Mouse (Mus musculus) natural killer cell, adult 2 months (primary cell): ENCODE results near the gene Dusp10.

Experiments used
- DNase-seq, 2 experiments: peaks; one replicate each; pipeline ENCODE4 v3.0.0; 2022; ENCODE audit warnings: low spot score in 2 of 2

Gene Dusp10

GRCm38 (mm10) chr1:184053711-184054110 is 40.6 kb downstream of the Dusp10 start:
- no peak for DNase-seq

DNA sequence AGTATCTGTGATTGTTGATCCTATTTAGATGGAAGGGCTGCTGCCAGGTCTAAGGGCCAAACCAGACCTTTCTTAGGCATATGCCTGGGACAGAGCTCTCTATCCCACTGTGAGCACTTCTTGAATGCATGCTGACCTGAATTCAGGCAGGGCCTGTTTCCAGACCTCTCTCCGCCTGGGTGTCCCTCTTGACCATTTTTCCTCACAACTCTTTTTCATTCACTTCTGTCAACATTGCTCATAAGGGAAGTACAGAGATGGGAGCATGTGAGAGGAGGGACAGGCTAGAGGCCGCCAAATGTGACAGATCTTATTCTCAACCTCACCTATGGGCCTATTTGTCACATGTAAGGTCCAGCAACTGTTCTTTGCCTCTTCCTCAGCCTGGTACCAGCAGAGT is 41.1 kb downstream of the Dusp10 start:
- DNase-seq = no peak

DNA sequence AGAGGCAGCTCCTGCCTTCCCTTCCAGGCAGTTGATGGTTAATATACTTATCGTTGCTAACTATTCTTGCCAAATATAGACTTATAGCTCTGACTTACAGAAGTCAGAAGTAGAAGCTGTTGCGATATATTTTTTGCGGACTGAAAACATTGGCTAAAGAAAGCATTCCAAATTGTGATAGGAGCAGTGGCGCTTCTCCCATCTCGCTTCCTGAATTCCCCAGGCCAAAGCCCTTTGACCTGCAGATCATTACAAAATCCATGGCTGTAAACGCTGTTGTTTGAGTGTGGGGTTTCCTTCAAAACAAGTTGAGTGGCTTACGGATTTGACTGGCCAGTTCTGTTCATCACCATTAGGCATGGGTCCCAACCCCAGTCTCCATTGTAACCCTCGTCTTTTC is 45.1 kb downstream of the Dusp10 start:
- DNase-seq = no peak

DNA sequence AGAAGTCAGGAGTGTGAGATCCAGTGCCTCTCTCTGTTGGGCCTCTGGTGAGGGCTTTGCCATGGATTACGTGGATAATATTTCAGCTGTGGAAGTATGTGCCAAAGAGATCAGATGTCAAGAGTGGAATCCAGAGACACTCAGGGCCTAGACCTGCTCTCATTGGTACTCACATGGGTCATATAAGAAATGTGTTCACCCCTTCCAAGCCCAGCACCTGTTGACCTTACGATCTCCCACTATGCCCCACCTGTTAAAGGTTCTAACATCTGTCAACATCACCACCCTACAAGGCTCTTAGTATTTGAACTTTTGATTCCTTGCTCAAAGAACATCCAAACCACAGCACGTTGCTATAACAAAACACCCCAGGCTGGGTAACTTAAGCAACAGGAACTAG is 46.7 kb downstream of the Dusp10 start:
- DNase-seq = no peak

- DNase-seq = no peak
Measured at GRCm38 (mm10) chr1:184060381-184060780, 47.3 kb downstream of the Dusp10 start.

- no peak for DNase-seq
Measured at GRCm38 (mm10) chr1:184060828-184061734, 48.0 kb downstream of the Dusp10 start.

DNA sequence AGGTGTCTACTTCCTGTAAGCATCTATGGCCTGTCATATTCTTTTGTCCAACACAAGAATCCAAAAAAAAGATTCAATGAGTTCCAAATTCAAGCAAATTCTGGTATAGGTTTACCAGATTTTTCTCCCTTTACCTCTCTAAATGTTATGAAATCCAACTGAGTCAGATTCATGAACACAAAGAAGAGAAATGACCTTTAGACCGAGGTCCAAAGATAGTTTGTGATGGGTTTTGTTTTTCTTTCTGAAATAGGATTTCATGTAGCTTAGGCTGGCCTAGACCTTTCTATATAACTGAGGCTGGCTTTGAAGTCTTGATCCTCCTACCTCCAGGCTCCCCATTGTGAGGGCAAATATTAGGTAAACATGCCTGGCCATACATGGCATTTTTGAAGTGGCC is 48.8 kb downstream of the Dusp10 start:
- no peak for DNase-seq

- peak; percentile 60 to 66 for DNase-seq
Measured at GRCm38 (mm10) chr1:184064306-184064705, 51.2 kb downstream of the Dusp10 start.

DNA sequence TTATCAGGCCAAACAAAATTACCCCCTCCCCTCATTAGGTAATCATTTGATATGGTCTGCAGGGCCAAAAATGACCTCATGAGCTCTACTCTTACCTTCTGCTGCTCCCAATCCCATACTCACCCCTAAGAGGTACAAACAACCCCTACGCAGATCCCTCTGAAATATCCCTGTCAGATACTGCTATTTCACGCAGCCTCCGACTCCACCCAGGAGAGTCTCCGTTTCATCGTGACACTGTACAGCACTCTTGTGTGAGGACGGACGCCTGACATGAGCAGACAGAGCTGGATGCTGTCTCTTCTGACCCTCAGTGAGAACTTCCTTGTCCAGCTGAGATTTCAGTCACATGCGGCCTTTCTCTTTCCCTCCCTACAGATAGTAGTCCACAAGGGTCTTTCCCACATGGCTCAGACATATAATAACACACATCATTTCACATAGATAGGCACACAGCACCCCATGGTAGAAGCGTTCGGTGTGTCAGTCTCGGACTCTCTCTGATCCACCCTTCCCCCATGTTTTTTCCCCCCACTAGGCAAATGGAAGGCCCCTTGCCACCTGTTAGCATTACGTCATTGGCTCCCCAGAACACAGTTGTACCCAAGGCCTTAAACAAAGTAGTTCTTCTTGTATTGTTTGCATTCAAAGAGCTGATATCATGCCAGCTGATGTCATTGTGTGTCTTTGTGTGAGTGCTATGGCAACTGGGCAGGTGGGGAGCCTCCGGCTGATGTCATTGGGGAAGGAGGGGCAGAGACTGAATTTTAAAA is 52.7 kb downstream of the Dusp10 start:
- DNase-seq = peak; percentile 46 to 51

DNA sequence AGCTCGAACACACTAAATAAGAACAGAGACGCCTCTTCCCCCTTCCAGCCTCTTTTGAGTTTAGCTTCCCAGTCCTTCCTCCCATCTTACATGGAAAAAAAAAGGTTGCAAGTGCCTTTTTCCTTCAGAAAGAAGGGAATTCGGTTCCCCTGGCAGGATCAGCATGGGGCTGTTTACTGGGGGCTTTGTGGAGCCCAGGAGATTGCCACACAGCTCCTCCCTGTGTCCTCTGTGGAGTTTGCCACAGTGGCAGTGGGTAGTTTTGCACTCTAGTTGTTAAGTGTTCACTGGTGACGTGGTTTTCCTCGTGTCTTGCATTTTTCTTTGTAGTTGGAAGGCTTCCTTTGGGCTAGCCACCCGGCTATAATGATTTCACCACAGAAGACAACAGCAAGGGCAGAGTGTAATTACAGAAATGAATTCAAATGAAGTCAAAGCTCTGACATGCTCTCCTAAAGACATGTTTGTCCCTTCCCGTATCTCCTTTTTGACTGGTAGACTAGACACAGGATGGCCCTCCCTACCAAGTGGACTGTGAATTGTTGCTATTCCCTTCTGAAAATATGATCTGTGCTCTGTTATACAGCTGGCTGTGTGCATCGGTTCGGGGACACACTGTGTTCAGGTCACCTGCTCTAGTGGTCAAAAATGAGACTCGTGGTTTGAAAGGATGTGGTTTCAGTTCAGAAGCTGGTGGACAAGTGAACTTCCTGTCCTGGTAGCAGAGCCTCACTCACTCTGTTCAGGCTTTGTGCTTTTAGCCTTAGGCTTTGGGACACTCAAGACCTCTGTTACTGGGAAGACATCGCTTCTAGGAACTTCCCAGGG is 53.6 kb downstream of the Dusp10 start:
- DNase-seq = peak; percentile 72 to 84

DNA sequence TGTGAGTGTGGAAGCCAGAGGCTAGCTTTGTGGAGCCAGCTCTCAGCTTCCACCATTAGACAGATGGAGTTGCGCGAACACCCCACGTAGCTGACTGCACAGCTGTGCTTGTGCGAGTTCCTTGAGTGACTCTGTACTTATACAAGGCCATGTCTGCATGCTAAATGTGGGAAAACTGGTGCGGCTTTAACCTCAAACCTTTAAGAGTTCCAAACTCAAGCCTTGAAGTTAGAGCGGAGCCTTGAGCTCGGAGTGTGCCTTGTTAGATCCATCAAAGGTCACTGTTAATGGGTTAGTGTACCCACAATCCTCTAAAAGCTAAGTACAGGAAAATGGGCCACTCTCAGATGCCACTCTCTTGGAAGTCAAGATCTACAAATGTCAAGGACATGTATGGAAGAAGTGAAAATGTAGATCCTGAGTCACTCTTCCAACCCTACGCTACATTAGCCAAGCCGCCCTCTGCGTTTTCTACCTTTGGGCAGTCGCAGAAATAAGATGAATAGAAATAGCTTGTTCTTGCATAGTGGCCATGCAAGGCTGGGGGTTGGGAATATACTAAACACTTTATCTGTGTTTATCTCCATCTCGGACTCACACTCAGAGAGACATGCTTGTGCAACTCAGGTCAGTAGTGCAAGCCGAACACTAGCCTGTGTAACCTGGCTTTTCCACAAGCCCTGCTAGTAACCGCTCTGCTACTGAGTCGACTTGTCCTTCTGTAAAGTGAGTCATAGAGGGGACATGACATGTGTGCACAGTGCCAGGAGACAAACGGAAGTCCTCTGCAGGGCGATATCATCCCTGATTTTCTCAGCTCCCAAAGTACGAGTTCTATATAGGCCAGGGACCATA is 54.8 kb downstream of the Dusp10 start:
- DNase-seq = no peak

- DNase-seq = no peak
Measured at GRCm38 (mm10) chr1:184068971-184069370, 55.9 kb downstream of the Dusp10 start.

GRCm38 (mm10) chr1:184076065-184076464 is 63.0 kb downstream of the Dusp10 start:
- DNase-seq = no peak

GRCm38 (mm10) chr1:184076756-184077155 is 63.7 kb downstream of the Dusp10 start:
- DNase-seq = no peak

GRCm38 (mm10) chr1:184079304-184079703 is 66.2 kb downstream of the Dusp10 start:
- no peak for DNase-seq

GRCm38 (mm10) chr1:184082661-184083060 is 69.6 kb downstream of the Dusp10 start:
- no peak for DNase-seq

DNA sequence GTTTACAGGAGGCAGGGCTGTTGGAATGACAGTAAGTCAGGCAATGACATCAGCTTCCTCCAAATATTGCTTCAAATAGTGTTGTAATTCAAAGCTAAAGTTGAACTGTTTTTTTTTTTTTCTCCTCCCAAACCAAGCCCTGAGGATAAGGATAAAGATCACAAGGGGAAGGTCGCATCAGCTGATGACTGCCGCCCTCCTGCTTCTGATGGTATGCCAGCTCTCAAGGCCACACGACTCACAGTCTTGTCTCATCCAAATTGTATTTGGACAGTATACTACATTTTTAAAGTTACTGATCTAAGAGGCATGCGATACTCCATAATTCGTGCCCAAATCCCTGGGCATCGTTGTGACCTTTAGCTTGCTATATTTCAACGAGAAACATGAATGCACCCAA is 70.1 kb downstream of the Dusp10 start:
- DNase-seq = no peak

DNA sequence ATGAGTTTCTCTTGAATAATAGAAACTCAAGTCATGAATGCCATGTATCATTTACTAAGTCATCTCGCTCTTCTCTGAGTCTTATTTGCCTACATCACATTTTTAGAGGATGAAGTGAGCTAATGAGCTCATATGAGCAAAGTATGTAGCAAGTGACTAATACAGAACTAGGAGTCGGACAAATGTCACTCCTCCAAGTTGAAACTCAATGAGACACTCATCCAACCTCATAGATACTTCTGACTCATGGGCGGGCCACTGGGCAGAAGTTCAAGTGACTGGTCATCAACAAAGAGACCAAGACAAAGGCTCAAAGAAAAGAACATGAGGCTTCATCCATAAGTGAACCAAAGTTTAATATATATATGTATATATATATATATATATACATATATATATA is 71.9 kb downstream of the Dusp10 start:
- no peak for DNase-seq

- DNase-seq = no peak
Measured at GRCm38 (mm10) chr1:184090515-184090914, 77.4 kb downstream of the Dusp10 start.

- DNase-seq = no peak
Measured at GRCm38 (mm10) chr1:184094914-184095313, 81.8 kb downstream of the Dusp10 start.

- no peak for DNase-seq
Measured at GRCm38 (mm10) chr1:184100414-184100813, 87.3 kb downstream of the Dusp10 start.
